18 mouse cellular contexts compared by ENCODE assay signal in the genomic region with DNA sequence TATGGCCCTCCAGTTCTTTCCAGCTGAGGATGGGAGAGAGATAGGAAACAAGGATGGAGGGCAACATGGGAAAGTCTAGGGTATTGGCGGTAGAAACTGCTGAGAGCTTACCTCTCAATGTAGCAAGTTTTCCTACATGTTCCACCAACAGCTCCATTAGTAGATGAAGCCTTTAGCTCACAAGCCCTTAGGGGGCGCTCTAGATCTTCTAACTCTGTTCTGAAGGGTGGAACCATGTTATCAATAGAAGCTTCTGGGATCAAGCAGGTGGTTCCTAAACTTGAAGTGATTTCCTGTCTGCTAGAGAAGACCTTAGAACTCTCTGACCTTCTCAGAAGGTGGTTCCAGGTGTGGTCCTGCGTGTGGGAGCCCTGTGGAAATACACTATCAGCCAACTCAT.
A peak's percentile ranks its signal among the peaks of the same experiment; 100 is the strongest.
DNase-seq lines count a peak whose midpoint lies in the region; ATAC-seq and TF ChIP-seq lines count a peak whose summit lies in the region.
"Had no signal": no experiment of that assay in that cellular context is flagged by ENCODE, and none has a peak within 500 bp of the region (broad histone marks: within the 10 kb centered on the region; RNA-seq: fewer than 3 reads in every experiment).

No protein-coding gene starts in this region.

- in situ Hi-C loops in Patski (cut with MboI; ENCODE audit: low pct_unique_long_range_greater_than_20kb): no loop called here

- peak; percentile 12 for DNase-seq in adrenal gland, postnatal 10 days
- DNase-seq in adrenal gland, postnatal 4 days (ENCODE audit: low spot score in 2 of 2): no peak
- DNase-seq in left cerebral cortex, adult 2 months (ENCODE audit: extremely low spot score in 1 of 2, low spot score in 2 of 2): peak in 1 of 2 experiments; percentile 24
- no peak for DNase-seq in left cerebral cortex, adult 11 months (ENCODE audit: low spot score)
- DNase-seq in Patski (ENCODE audit: low read depth, low spot score): no peak
- DNase-seq in layer of hippocampus, adult 18-20 months (ENCODE audit: low spot score in 2 of 2): peak; percentile 23 to 74
- no peak for DNase-seq in kidney, adult 9 months
- DNase-seq: gastrocnemius, postnatal 10 days; kidney, adult 8-10 months; kidney, postnatal 4 days; lung, postnatal 10 days had no signal

- intact Hi-C loops in left cerebral cortex, adult 2 months (cut with DNase I): no loop called here

- H3K4me3 ChIP-seq in left cerebral cortex, adult 2 months: no peak overlapping the region
- H3K4me3 ChIP-seq: embryonic facial prominence, embryonic 13.5 days; forebrain, embryonic 10.5 days; hindbrain, embryonic 12.5 days; megakaryocyte, embryonic 14.5 days; neural tube, embryonic 13.5 days had no signal

- ATAC-seq in Patski: no peak
- no peak for ATAC-seq in erythroid progenitor cell, adult 5-6 weeks (replicated peaks; ENCODE audit: low FRiP score, poor library complexity, severe bottlenecking)
- ATAC-seq: inflammation-experienced regulatory T-cells, adult 6 months had no signal

- peak; percentile 53 for TF ChIP-seq CTCF in left cerebral cortex, adult 2 months (IDR thresholded peaks at IDR 0.05)
- peak; percentile 25 for TF ChIP-seq CTCF in Patski (IDR thresholded peaks at IDR 0.05)

- POLR2A ChIA-PET in Patski (lab: Charles Lee): no interaction called here

- H3K27ac ChIP-seq in left cerebral cortex, adult 2 months: no peak overlapping the region
- H3K27ac ChIP-seq: embryonic facial prominence, embryonic 13.5 days; forebrain, embryonic 10.5 days; hindbrain, embryonic 12.5 days; neural tube, embryonic 13.5 days had no signal

- CTCF ChIA-PET in Patski (lab: Charles Lee): no interaction called here

- H3K27me3 ChIP-seq in Patski: peaks cover 38% of the 10 kb centered on the region
- H3K27me3 ChIP-seq: embryonic facial prominence, embryonic 13.5 days; megakaryocyte, embryonic 14.5 days; neural tube, embryonic 13.5 days had no signal

Comparison
In these comparisons a context has a peak if more than half of its experiments do, and no peak if none do; other contexts are left out.
1. DNase-seq: peak in adrenal gland, postnatal 10 days (single experiment) and layer of hippocampus, adult 18-20 months (2 of 2); none in adrenal gland, postnatal 4 days (0 of 2), left cerebral cortex, adult 11 months (single experiment), Patski (single experiment) and kidney, adult 9 months (single experiment).